Comparison of ENCODE assay signal across 23 mouse cellular contexts in genomic region chr6:31332714-31333113, GRCm38 (mm10).
"Had no signal": no experiment of that assay in that cellular context is flagged by ENCODE, and none has a peak within 500 bp of the region (broad histone marks: within the 10 kb centered on the region; RNA-seq: fewer than 3 reads in every experiment).

No protein-coding gene starts in this region.

- H3K36me3 ChIP-seq: heart, embryonic 13.5 days; heart, embryonic 15.5 days; hindbrain, embryonic 10.5 days; hindbrain, embryonic 12.5 days; intestine, embryonic 15.5 days; limb, embryonic 10.5 days; limb, embryonic 12.5 days; liver, embryonic 13.5 days had no signal

- H3K4me2 ChIP-seq: heart, embryonic 11.5 days; heart, embryonic 13.5 days; heart, embryonic 15.5 days; hindbrain, embryonic 12.5 days; hindbrain, embryonic 14.5 days; intestine, embryonic 15.5 days; limb, embryonic 12.5 days; liver, embryonic 11.5 days; liver, embryonic 13.5 days had no signal

- H3K4me3 ChIP-seq: gastrocnemius, adult 2 months; heart, embryonic 13.5 days; heart, embryonic 15.5 days; hindbrain, embryonic 10.5 days; hindbrain, embryonic 12.5 days; intestine, embryonic 15.5 days; layer of hippocampus, adult 2 months; left cerebral cortex, adult 2 months; limb, embryonic 10.5 days; limb, embryonic 12.5 days; liver, embryonic 13.5 days had no signal

- DNase-seq: gastrocnemius, adult 2 months; gastrocnemius, postnatal 10 days; gastrocnemius, postnatal 25 days; heart, postnatal 4 days; kidney, adult 18-20 months; kidney, adult 8-10 months; kidney, postnatal 14 days; liver; liver, embryonic 13.5 days had no signal

- H3K27me3 ChIP-seq: heart, embryonic 13.5 days; heart, embryonic 15.5 days; hindbrain, embryonic 12.5 days; intestine, embryonic 15.5 days; limb, embryonic 12.5 days; liver, embryonic 13.5 days had no signal

- H3K27ac ChIP-seq: gastrocnemius, adult 2 months; heart, embryonic 13.5 days; heart, embryonic 15.5 days; hindbrain, embryonic 12.5 days; hindbrain, embryonic 14.5 days; intestine, embryonic 15.5 days; layer of hippocampus, adult 2 months; left cerebral cortex, adult 2 months; limb, embryonic 10.5 days; limb, embryonic 12.5 days; liver, embryonic 13.5 days had no signal

- H3K4me1 ChIP-seq: heart, embryonic 13.5 days; heart, embryonic 15.5 days; intestine, embryonic 15.5 days; limb, embryonic 10.5 days; limb, embryonic 12.5 days; liver, embryonic 13.5 days had no signal

- H3K9ac ChIP-seq: heart, embryonic 13.5 days; heart, embryonic 15.5 days; hindbrain, embryonic 12.5 days; hindbrain, embryonic 14.5 days; intestine, embryonic 15.5 days; limb, embryonic 12.5 days; liver, embryonic 13.5 days had no signal

- H3K9me3 ChIP-seq: heart, embryonic 13.5 days; heart, embryonic 15.5 days; hindbrain, embryonic 10.5 days; hindbrain, embryonic 12.5 days; intestine, embryonic 15.5 days; limb, embryonic 10.5 days; limb, embryonic 12.5 days; liver, embryonic 13.5 days had no signal

- ATAC-seq: inflammation-experienced regulatory T-cells, adult 6 months; intestine, embryonic 15.5 days; intestine, postnatal 0 days had no signal
